Mouse (Mus musculus): Measurements from ENCODE around the gene Cbx8. TPM values are rescaled to one million over a fixed set of nuclear protein-coding genes. Genes with fewer than 3 reads are reported as not detected.

The Cbx8 gene
- polyA plus RNA-seq, 1 experiment from 2014 or later, result 6.9 TPM

GRCm38 (mm10) chr11:119083724-119084445 lies 43.1 kb upstream of the Cbx8 start:
- Histone ChIP-seq H3K9me3 (no peaks in the 10 kb centered on the region), H3K27ac (peak overlapping the region; percentile 97), H3K4me2 (peak overlapping the region; percentile 70), H3K9ac (no peak overlapping the region; the same call in 1 of the 2 replicates), H3K4me3 (replicated peaks) (peak overlapping the region; percentile 68), H3K4me1 (peaks cover 77% of the 10 kb centered on the region), H3K36me3 (peaks cover 24% of the 10 kb centered on the region), H3K27me3 (replicated peaks) (peaks cover 26% of the 10 kb centered on the region)
- 9% methylated on average over 28 of the region's 28 CpGs for WGBS
- no peak for ATAC-seq (ENCODE audit: insufficient read depth, low FRiP score, low read depth)

- Histone ChIP-seq H3K9me3 (no peaks in the 10 kb centered on the region), H3K27me3 (replicated peaks) (peaks cover 16% of the 10 kb centered on the region), H3K27ac (no peak overlapping the region), H3K36me3 (peaks cover 24% of the 10 kb centered on the region), H3K4me2 (peak overlapping the region; percentile 70), H3K4me3 (replicated peaks) (peak overlapping the region; percentile 8; the same call in 1 of the 2 replicates), H3K9ac (no peak overlapping the region), H3K4me1 (peaks cover 78% of the 10 kb centered on the region)
- WGBS, result 34% methylated on average over 20 of the region's 20 CpGs
- ATAC-seq (ENCODE audit: insufficient read depth, low FRiP score, low read depth), result no peak
Measured at GRCm38 (mm10) chr11:119082638-119083599, 42.1 kb upstream of the Cbx8 start.

- Histone ChIP-seq H3K36me3 (peaks cover 24% of the 10 kb centered on the region), H3K27me3 (replicated peaks) (peaks cover 8% of the 10 kb centered on the region; the same call in 1 of the 2 replicates), H3K4me2 (no peak overlapping the region), H3K27ac (no peak overlapping the region), H3K4me1 (peaks cover 70% of the 10 kb centered on the region), H3K4me3 (replicated peaks) (no peak overlapping the region), H3K9me3 (no peaks in the 10 kb centered on the region), H3K9ac (no peak overlapping the region)
- 54% methylated on average over 21 of the region's 21 CpGs for WGBS
- ATAC-seq (ENCODE audit: insufficient read depth, low FRiP score, low read depth), result no peak
Measured at GRCm38 (mm10) chr11:119081839-119082637, 41.3 kb upstream of the Cbx8 start.

GRCm38 (mm10) chr11:119081148-119081838 lies 40.5 kb upstream of the Cbx8 start:
- 73% methylated on average over 47 of the region's 47 CpGs for WGBS
- H3K4me1 ChIP-seq, result peaks cover 64% of the 10 kb centered on the region
- 0 out of 2 replicates have a peak, but pooled peaks cover 7% of the 10 kb centered on the region for H3K27me3 ChIP-seq (replicated peaks)
- H3K4me2 ChIP-seq, result peak overlapping the region; percentile 21; the same call in 1 of the 2 replicates
- no peak overlapping the region for H3K9ac ChIP-seq
- no peak for ATAC-seq (ENCODE audit: insufficient read depth, low FRiP score, low read depth)
- H3K9me3 ChIP-seq, result no peaks in the 10 kb centered on the region
- H3K4me3 ChIP-seq (replicated peaks), result no peak overlapping the region
- peaks cover 24% of the 10 kb centered on the region for H3K36me3 ChIP-seq
- no peak overlapping the region for H3K27ac ChIP-seq

GRCm38 (mm10) chr11:119080461-119081147 lies 39.8 kb upstream of the Cbx8 start:
- Histone ChIP-seq H3K4me3 (replicated peaks) (no peak overlapping the region), H3K4me1 (peaks cover 67% of the 10 kb centered on the region), H3K36me3 (peaks cover 24% of the 10 kb centered on the region), H3K27me3 (replicated peaks) (0 out of 2 replicates have a peak, but pooled peaks cover 7% of the 10 kb centered on the region), H3K9me3 (no peaks in the 10 kb centered on the region), H3K4me2 (peak overlapping the region; percentile 21; the same call in 1 of the 2 replicates), H3K9ac (no peak overlapping the region), H3K27ac (no peak overlapping the region)
- WGBS, result 65% methylated on average over 33 of the region's 33 CpGs
- ATAC-seq (ENCODE audit: insufficient read depth, low FRiP score, low read depth), result no peak

GRCm38 (mm10) chr11:119079445-119079837 lies 38.7 kb upstream of the Cbx8 start:
- Histone ChIP-seq H3K4me2 (peak overlapping the region; percentile 39), H3K27ac (peak overlapping the region; percentile 74), H3K9me3 (no peaks in the 10 kb centered on the region), H3K36me3 (peaks cover 24% of the 10 kb centered on the region), H3K4me3 (replicated peaks) (peak overlapping the region; percentile 8; the same call in 1 of the 2 replicates), H3K4me1 (peaks cover 62% of the 10 kb centered on the region), H3K27me3 (replicated peaks) (0 out of 2 replicates have a peak, but pooled peaks cover 7% of the 10 kb centered on the region), H3K9ac (no peak overlapping the region)
- no peak for ATAC-seq (ENCODE audit: insufficient read depth, low FRiP score, low read depth)
- WGBS, result 63% methylated on average over 7 of the region's 7 CpGs

GRCm38 (mm10) chr11:119078691-119079444 lies 38.1 kb upstream of the Cbx8 start:
- 11% methylated on average over 25 of the region's 27 CpGs for WGBS
- peak; percentile 37 for ATAC-seq (ENCODE audit: insufficient read depth, low FRiP score, low read depth)

GRCm38 (mm10) chr11:119077755-119078154 lies 37.0 kb upstream of the Cbx8 start:
- no peak for ATAC-seq (ENCODE audit: insufficient read depth, low FRiP score, low read depth)
- H3K4me1 ChIP-seq, result peaks cover 45% of the 10 kb centered on the region
- 79% methylated on average over 4 of the region's 4 CpGs for WGBS

More at GRCm38 (mm10) chr11:119078691-119079444, 38.1 kb upstream of the Cbx8 start:
- peaks cover 56% of the 10 kb centered on the region for H3K4me1 ChIP-seq
- H3K4me2 ChIP-seq, result peak overlapping the region; percentile 39
- H3K27me3 ChIP-seq (replicated peaks), result 0 out of 2 replicates have a peak, but pooled peaks cover 7% of the 10 kb centered on the region
- H3K4me3 ChIP-seq (replicated peaks), result peak overlapping the region; percentile 8; the same call in 1 of the 2 replicates
- peaks cover 24% of the 10 kb centered on the region for H3K36me3 ChIP-seq
- no peaks in the 10 kb centered on the region for H3K9me3 ChIP-seq
- no peak overlapping the region for H3K9ac ChIP-seq
- H3K27ac ChIP-seq, result peak overlapping the region; percentile 74

GRCm38 (mm10) chr11:119075805-119076204 lies 35.0 kb upstream of the Cbx8 start:
- no peak for ATAC-seq (ENCODE audit: insufficient read depth, low FRiP score, low read depth)
- H3K36me3 ChIP-seq, result peaks cover 10% of the 10 kb centered on the region
- no peak overlapping the region for H3K4me3 ChIP-seq (replicated peaks)
- H3K9me3 ChIP-seq, result no peaks in the 10 kb centered on the region
- no peak overlapping the region for H3K9ac ChIP-seq
- H3K27ac ChIP-seq, result no peak overlapping the region
- H3K4me1 ChIP-seq, result peaks cover 36% of the 10 kb centered on the region
- 86% methylated on average over 5 of the region's 5 CpGs for WGBS
- H3K27me3 ChIP-seq (replicated peaks), result no peaks in the 10 kb centered on the region
- no peak overlapping the region for H3K4me2 ChIP-seq

More at GRCm38 (mm10) chr11:119077755-119078154, 37.0 kb upstream of the Cbx8 start:
- Histone ChIP-seq H3K9ac (no peak overlapping the region), H3K27me3 (replicated peaks) (0 out of 2 replicates have a peak, but pooled peaks cover 7% of the 10 kb centered on the region), H3K9me3 (no peaks in the 10 kb centered on the region), H3K4me3 (replicated peaks) (no peak overlapping the region), H3K27ac (no peak overlapping the region), H3K36me3 (peaks cover 24% of the 10 kb centered on the region), H3K4me2 (no peak overlapping the region)

Measured in stomach, embryonic 15.5 days (tissue).